Mouse (Mus musculus) hindbrain, embryonic 16.5 days (tissue): ENCODE measurements around the gene Gm10320. TPM values are rescaled to one million over a fixed set of nuclear protein-coding genes. Genes with fewer than 3 reads are reported as not detected.

Experiments
- ATAC-seq: fragments of 200-750 bp; cut with Nextera tagmentation; 2 replicates; pipeline ENCODE4 v1.8.0; 2017; ENCODE audit warnings: moderate TSS enrichment, moderate library complexity
- H3K27ac ChIP-seq: fragments of 300-500 bp; sonication (generic); 2 replicates; pipeline ENCODE4 v1.5.1; 2014; ENCODE audit warnings: low read depth, mild to moderate bottlenecking, control low read depth, low read length, moderate library complexity
- H3K27me3 ChIP-seq: fragments of 300-500 bp; sonication (generic); replicated peaks from 2 replicates; pipeline ENCODE4 v1.6.1; 2014; ENCODE audit warnings: low read length; ENCODE audit not compliant: control insufficient read depth, insufficient read depth
- H3K36me3 ChIP-seq: fragments of 300-500 bp; sonication (generic); 2 replicates; pipeline ENCODE4 v1.6.1; 2014; ENCODE audit warnings: mild to moderate bottlenecking, low read length, moderate library complexity, mixed read lengths; ENCODE audit not compliant: control insufficient read depth, insufficient read depth
- H3K4me1 ChIP-seq: fragments of 300-500 bp; sonication (generic); 2 replicates; pipeline ENCODE4 v1.6.1; 2014; ENCODE audit warnings: low read depth, low read length; ENCODE audit not compliant: control insufficient read depth, insufficient read depth
- H3K4me2 ChIP-seq: fragments of 300-500 bp; sonication (generic); 2 replicates; pipeline ENCODE4 v1.6.1; 2014; ENCODE audit warnings: mild to moderate bottlenecking, low read length, control low read depth, moderate library complexity
- H3K4me3 ChIP-seq: fragments of 300-500 bp; sonication (generic); 2 replicates; pipeline ENCODE4 v1.5.1; 2014; ENCODE audit warnings: mild to moderate bottlenecking, low read length, control low read depth, moderate library complexity
- H3K9ac ChIP-seq: fragments of 300-500 bp; sonication (generic); 2 replicates; pipeline ENCODE4 v1.6.1; 2014; ENCODE audit warnings: low read depth, mild to moderate bottlenecking, control low read depth, low read length, moderate library complexity
- H3K9me3 ChIP-seq: fragments of 300-500 bp; sonication (generic); 2 replicates; pipeline ENCODE4 v1.6.1; 2014; ENCODE audit warnings: mild to moderate bottlenecking, low read length, moderate library complexity; ENCODE audit not compliant: control insufficient read depth
- WGBS: fragments of 180-500 bp; shearing (Covaris S2); extraction: QIAGEN DNeasy Blood & Tissue Kit; methylation state at CpG from one replicate; pipeline ENCODE4 v1.1.7; 2014; 5-methylcytosine and 5-hydroxymethylcytosine counted together
- polyA plus RNA-seq: library from polyadenylated mRNA; unstranded; fragments of >200 nt; fragmentation: Nextera tagmentation; extraction: Ambion mirVana; gene quantifications from 2 replicates; pipeline ENCODE4 v1.2.1, GENCODE M21; 2015

Gene Gm10320
- polyA plus RNA-seq, 1 experiment from 2014 or later = 1.3 TPM

DNA sequence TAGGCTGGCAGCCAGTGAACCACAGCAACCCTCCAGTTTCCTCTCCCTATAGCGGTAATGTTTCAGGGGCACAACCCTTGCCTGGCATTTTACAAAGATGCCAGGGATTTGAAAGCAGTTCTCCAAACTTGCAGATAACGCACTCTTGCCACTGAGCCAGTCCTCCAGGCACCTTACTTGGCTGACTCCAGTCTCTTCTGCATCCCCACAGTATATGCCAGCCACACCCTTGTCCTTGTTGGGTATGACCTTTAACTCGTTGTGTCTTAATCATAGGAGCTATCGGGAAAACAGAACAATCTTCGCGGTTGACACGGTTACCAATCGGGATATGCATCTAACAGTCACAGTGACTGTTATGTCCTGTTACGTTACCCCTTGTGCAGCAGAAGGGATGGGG lies 40.2 kb upstream of the Gm10320 start:
- Histone ChIP-seq H3K4me2 (no peak overlapping the region), H3K4me3 (no peak overlapping the region), H3K36me3 (no peaks in the 10 kb centered on the region), H3K27me3 (peaks cover 2% of the 10 kb centered on the region), H3K4me1 (peaks cover 7% of the 10 kb centered on the region; the same call in 1 of the 2 replicates), H3K9me3 (peaks cover 4% of the 10 kb centered on the region), H3K9ac (no peak overlapping the region), H3K27ac (no peak overlapping the region)
- WGBS = 90% methylated on average over 9 of the region's 9 CpGs
- no peak for ATAC-seq

GRCm38 (mm10) chr13:98531306-98531705 lies 39.5 kb upstream of the Gm10320 start:
- H3K4me2 ChIP-seq = no peak overlapping the region
- ATAC-seq = no peak
- H3K4me1 ChIP-seq = peaks cover 7% of the 10 kb centered on the region; the same call in 1 of the 2 replicates
- no peak overlapping the region for H3K27ac ChIP-seq
- no peak overlapping the region for H3K9ac ChIP-seq
- H3K36me3 ChIP-seq = no peaks in the 10 kb centered on the region
- peaks cover 4% of the 10 kb centered on the region for H3K9me3 ChIP-seq
- WGBS = 42% methylated on average over 3 of the region's 3 CpGs
- H3K27me3 ChIP-seq = peaks cover 2% of the 10 kb centered on the region; the same call in 1 of the 2 replicates
- no peak overlapping the region for H3K4me3 ChIP-seq

DNA sequence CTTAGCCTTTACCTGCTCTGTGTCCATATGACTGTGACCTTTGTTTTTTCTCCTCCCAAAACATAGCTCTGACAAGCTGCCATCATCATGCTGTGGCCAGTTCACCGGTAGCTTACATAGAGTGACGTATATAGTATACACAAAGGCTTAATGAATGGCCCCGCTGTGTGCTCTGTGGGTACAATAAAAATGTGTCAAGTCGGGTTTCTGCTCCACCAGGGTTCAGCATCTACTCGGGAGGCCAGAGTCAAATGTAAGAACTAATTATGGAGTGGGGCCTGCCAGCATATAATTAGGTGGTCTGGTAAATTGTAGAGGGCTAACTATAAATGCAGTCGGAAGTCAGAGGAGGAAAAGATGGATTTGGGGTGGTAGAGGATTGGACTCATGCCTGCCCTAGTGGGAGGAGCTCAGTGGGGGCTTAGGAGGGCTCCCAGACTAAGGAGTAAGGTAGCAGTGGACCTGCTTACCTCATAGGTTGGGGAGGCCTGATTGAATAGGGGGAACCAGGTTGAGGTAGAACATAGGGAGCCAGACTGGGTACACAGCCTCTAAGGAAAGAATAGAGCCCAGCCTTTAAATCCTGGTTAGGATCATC lies 32.0 kb upstream of the Gm10320 start:
- ATAC-seq = no peak
- Histone ChIP-seq H3K9ac (no peak overlapping the region), H3K4me1 (no peaks in the 10 kb centered on the region), H3K4me2 (no peak overlapping the region), H3K27ac (no peak overlapping the region), H3K9me3 (no peaks in the 10 kb centered on the region), H3K27me3 (no peaks in the 10 kb centered on the region), H3K4me3 (no peak overlapping the region), H3K36me3 (no peaks in the 10 kb centered on the region)
- WGBS = 69% methylated on average over 6 of the region's 6 CpGs

DNA sequence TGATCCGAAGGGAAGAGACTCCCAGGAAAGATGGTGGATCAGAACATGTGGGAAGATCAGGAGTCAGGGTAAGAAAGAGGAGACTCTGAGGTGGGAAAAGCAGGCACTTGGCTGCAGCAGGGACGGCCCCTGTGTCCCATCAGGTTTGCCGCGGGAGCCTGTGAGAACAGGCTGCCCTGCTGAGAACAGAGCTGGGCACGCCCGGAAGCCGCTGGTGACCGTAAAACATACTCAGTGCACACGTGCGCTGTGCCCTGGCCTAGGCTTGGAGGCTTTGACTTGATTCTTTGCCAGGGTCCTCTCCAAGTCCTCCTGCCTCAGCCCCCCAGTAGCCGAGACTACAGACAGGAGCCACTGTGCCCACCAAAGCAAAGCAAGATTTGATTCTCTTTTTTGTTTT lies 26.5 kb upstream of the Gm10320 start:
- H3K27ac ChIP-seq = no peak overlapping the region
- H3K27me3 ChIP-seq = no peaks in the 10 kb centered on the region; the same call in 1 of the 2 replicates
- H3K4me3 ChIP-seq = no peak overlapping the region
- H3K4me1 ChIP-seq = no peaks in the 10 kb centered on the region
- H3K4me2 ChIP-seq = no peak overlapping the region
- H3K36me3 ChIP-seq = no peaks in the 10 kb centered on the region
- ATAC-seq = no peak
- whole genome bisulfite sequencing = 48% methylated on average over 11 of the region's 11 CpGs
- no peaks in the 10 kb centered on the region for H3K9me3 ChIP-seq
- H3K9ac ChIP-seq = no peak overlapping the region

DNA sequence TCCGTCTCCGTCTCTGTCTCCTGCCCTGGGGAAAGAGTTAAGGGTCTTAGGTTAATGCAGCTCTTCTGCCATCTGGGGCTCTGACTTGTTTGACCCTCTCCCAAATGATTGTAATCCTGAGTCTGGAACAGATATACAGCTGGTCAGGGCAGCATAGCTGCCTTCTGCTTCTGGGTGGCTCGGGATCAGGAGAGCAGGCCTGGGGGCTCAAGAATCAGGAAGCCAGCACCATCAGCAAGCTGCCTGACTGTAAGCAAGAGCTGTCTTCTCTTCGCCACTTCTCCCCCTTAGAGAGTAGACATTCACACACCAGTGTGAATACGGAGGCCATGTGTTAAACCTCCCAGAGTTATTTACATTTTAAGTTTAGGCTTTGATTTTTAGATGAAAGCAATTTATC lies 25.9 kb upstream of the Gm10320 start:
- Histone ChIP-seq H3K4me3 (no peak overlapping the region), H3K4me2 (no peak overlapping the region), H3K27ac (no peak overlapping the region), H3K36me3 (no peaks in the 10 kb centered on the region), H3K4me1 (no peaks in the 10 kb centered on the region), H3K27me3 (no peaks in the 10 kb centered on the region; the same call in 1 of the 2 replicates), H3K9ac (no peak overlapping the region), H3K9me3 (no peaks in the 10 kb centered on the region)
- ATAC-seq = no peak
- WGBS = 70% methylated on average over 5 of the region's 5 CpGs

DNA sequence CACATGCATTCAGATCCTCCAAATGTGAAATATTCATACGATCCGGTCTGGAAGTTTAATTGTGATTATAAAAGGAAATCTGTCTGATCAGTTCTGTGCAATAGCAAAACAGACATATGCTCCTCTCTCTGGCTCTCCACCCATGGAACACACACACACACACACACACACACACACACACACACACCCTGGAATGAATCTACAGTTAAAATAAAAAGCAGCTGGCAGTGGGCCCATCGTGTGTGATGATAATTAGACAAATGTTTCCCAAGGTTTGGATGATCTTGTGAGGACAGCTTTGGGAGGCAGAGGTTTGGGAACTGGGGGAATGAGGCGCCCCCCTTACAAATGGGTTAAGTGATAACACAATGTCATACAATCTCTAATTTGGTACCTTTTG lies 25.2 kb upstream of the Gm10320 start:
- H3K9ac ChIP-seq = no peak overlapping the region
- no peak for ATAC-seq
- H3K36me3 ChIP-seq = no peaks in the 10 kb centered on the region
- no peak overlapping the region for H3K4me2 ChIP-seq
- no peaks in the 10 kb centered on the region for H3K4me1 ChIP-seq
- H3K27me3 ChIP-seq = no peaks in the 10 kb centered on the region; the same call in 1 of the 2 replicates
- H3K9me3 ChIP-seq = no peaks in the 10 kb centered on the region
- 78% methylated on average over 4 of the region's 4 CpGs for WGBS
- H3K4me3 ChIP-seq = no peak overlapping the region
- no peak overlapping the region for H3K27ac ChIP-seq

DNA sequence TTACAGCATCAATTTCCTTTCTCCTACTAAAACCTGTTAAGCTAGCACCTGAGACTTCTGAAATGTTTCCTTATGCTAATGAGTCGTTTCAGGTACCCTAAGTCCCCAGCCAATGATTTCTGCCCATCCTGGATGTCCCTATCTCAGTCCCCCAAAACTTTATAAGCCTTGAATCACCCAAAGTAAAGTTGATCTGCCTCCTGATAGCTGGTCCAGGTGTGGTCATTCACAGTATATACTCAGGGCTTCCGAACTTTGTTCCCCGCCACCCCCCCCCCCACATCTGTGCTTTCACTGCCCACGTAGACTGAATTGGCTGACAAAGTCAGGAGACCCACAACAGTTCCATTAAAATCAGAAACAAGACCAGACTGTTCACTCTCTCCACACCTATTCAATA lies 20.3 kb upstream of the Gm10320 start:
- H3K36me3 ChIP-seq = no peaks in the 10 kb centered on the region
- 78% methylated on average over 4 of the region's 4 CpGs for WGBS
- no peak overlapping the region for H3K4me2 ChIP-seq
- H3K27me3 ChIP-seq = peaks cover 15% of the 10 kb centered on the region
- no peak overlapping the region for H3K4me3 ChIP-seq
- H3K4me1 ChIP-seq = no peaks in the 10 kb centered on the region
- H3K9ac ChIP-seq = no peak overlapping the region
- ATAC-seq = no peak
- no peak overlapping the region for H3K27ac ChIP-seq
- H3K9me3 ChIP-seq = no peaks in the 10 kb centered on the region

DNA sequence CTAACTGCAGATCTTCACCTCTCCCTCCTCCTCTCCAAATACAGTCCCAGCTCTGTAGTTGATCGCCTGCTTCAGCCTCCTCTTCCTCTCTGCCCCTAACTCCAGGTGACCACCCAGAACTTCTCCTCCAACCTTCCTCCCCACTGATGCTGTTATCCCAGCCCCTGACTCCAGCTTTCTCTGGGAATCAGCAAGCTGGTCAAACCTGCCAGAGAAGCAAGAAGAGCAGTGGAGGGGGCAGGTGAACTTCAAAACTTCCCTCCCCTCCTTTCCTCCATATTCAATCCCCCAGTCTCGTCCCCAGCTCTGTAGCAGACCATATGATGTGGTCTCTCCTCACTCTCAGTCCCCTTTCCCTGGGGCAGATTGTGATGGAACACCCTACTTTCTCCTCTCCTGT lies 15.9 kb upstream of the Gm10320 start:
- no peak for ATAC-seq
- Histone ChIP-seq H3K27ac (no peak overlapping the region), H3K4me2 (no peak overlapping the region), H3K4me1 (peaks cover 3% of the 10 kb centered on the region), H3K4me3 (no peak overlapping the region), H3K9ac (no peak overlapping the region), H3K27me3 (peaks cover 30% of the 10 kb centered on the region), H3K36me3 (no peaks in the 10 kb centered on the region), H3K9me3 (no peaks in the 10 kb centered on the region)
- WGBS = 66% methylated on average over 2 of the region's 2 CpGs

GRCm38 (mm10) chr13:98506496-98506895 lies 14.7 kb upstream of the Gm10320 start:
- Histone ChIP-seq H3K27me3 (peaks cover 33% of the 10 kb centered on the region), H3K9me3 (no peaks in the 10 kb centered on the region), H3K9ac (no peak overlapping the region), H3K27ac (no peak overlapping the region), H3K4me2 (no peak overlapping the region), H3K4me3 (no peak overlapping the region), H3K36me3 (no peaks in the 10 kb centered on the region), H3K4me1 (peaks cover 3% of the 10 kb centered on the region)
- ATAC-seq = no peak
- WGBS = 22% methylated on average over 4 of the region's 4 CpGs

GRCm38 (mm10) chr13:98505989-98506388 lies 14.2 kb upstream of the Gm10320 start:
- no peak overlapping the region for H3K4me2 ChIP-seq
- peaks cover 37% of the 10 kb centered on the region for H3K27me3 ChIP-seq
- peaks cover 3% of the 10 kb centered on the region for H3K4me1 ChIP-seq
- WGBS = 19% methylated on average over 6 of the region's 6 CpGs
- no peak overlapping the region for H3K9ac ChIP-seq
- H3K9me3 ChIP-seq = no peaks in the 10 kb centered on the region
- H3K27ac ChIP-seq = no peak overlapping the region
- ATAC-seq = no peak
- H3K36me3 ChIP-seq = no peaks in the 10 kb centered on the region
- no peak overlapping the region for H3K4me3 ChIP-seq
